Mouse (Mus musculus): ENCODE data around the gene Creld2.

DNA sequence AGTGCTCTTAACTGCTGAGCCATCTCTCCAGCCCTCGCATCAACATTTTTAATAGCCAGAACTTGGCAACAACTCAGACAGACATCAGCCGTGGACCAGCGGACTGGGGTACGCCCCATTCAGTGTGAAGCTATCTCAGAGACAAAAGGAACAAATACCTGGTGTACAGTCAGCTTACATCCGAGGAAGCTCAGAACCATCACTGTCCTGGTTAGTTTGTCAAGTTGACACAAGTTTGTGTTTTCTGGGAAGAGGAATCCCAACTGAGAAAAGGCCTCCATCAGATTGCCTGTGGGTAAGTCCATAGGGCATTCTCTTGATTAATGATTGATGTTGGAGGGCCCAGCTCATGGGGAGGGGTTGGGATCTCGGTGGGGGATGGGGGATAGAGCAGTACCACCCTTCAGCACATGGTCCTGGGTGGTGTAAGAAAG, 18.5 kb upstream of the Creld2 start:
- TF ChIP-seq POLR2A (IDR thresholded peaks at IDR 0.05; ENCODE audit: borderline replicate concordance, extremely low read depth, insufficient read depth, insufficient read length, poor library complexity, severe bottlenecking) (no peak), CTCF (IDR thresholded peaks at IDR 0.05; ENCODE audit: borderline replicate concordance, extremely low read depth, insufficient read depth, insufficient read length) (no peak)
